Mouse (Mus musculus): ENCODE results near the gene Rnf150.
A peak's percentile ranks its signal among the peaks of the same experiment; 100 is the strongest.

The Rnf150 gene

DNA sequence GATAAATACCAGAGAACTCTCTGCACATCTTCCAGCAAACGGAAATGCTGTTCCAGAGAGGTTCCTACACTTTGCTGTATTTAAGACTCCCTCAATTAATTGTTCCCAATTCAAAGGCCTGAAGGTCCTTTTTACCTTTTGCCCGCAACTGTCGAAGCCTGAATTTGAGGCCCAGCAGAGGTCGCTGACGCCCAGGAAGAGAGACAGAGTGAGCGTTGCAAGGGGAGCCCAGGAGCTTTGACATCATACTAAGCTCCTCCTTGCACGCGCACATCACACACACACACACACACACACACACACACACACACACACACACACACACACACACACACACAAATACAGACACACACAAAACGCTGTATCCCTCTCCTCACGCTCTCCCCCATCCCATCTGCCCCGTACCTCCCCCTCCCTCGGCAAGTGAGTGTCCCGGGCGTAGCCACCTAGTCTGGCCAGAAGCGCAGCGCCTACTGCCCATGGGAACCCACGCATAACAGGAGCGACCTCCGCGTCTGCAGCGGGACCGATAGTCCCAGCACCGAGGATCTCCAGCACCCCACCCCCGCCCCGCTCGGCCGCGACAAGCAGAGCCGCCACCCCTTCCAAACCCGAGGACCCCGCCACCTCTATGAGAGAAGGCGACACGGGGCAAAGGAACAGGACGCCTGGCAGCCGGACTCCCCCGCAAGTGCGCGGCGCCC is at the start of gene Rnf150:
Gene Rnf150, plus strand, starts transcription at position 316 of the 704 bp plus-strand sequence.
- no peak for DNase-seq (ENCODE audit: extremely low read depth, low read depth)

DNA sequence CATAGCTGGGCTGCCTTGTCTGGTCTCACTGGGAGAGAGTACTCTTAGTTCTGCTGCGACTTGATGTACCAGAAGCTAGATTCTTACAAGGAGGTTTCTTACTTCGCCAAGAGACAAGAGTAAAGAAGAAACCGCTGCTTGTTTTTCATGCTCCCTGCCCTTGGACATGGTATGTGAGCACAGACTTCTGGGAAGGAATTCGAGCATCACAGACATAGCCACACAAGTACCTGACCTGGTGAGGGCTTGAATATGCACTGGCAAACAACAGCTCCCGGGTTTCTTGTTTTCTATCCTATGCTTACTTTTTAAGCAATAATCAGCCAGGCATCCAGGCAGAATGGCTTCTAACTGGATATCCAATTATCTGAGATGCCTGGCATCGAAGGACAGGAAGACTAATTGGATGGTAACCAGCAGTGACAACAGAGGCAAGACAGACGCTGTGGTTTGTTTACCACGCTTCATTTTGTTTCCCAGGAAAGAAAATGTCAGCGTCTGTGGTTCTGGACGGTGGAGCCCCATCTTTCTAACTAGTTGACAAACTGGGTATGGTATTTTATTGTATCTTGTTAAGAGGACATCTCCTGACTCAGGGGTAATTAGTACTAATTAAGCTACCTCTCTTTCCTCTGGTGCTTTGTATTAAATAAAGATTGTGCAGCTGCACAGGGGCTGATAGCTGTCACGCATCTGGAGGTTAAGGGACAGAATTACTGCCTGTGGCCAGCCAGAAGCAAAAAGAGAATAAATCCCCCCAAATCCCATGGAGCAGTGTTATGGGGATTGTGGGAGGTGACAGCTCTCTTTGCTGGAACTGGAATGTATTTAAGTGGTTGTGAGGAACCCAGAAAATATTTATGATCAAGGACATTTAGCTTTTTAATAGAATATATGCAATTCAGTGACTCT is 36.8 kb upstream of the Rnf150 start:
- DNase-seq (ENCODE audit: extremely low read depth, low read depth): no peak

DNA sequence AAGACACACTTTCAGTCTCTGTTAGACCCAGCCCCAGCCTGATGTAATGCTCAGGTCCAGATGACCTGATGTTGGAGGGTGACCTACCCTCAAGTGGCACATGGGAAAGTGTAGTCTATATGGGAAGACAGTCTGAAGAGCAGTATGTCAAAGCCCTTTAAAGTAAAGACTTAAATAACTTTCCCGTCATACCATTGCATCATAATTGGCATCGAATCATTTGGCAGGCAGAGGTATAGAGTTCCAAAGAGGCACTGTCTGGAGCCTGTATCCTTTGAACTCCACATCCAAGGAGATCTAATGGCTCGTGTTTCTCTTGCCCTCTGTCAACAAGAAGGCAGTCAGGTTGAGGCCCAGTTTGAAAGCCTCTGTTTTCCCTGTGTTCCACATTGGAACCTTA is 22.7 kb upstream of the Rnf150 start:
- DNase-seq (ENCODE audit: extremely low read depth, low read depth): no peak

DNA sequence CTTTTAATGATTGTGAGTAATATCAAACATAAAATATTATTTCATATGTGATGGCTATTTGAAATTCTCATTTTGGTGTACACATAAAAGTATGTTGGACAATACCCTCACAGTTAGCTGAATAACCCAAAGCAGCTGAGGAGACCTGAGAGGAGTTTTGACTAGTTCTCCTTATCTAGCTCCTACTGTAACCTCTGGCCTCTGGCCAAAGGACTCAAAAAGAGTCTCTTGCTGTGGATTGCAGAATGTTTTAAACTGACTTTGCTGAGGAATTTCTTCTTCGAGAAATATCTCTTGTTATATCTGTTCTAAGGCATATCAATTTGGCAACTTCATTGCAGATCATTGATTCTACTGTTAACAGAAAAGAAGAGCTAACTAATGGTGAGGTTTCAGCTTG is 22.2 kb upstream of the Rnf150 start:
- no peak for DNase-seq (ENCODE audit: extremely low read depth, low read depth)

DNA sequence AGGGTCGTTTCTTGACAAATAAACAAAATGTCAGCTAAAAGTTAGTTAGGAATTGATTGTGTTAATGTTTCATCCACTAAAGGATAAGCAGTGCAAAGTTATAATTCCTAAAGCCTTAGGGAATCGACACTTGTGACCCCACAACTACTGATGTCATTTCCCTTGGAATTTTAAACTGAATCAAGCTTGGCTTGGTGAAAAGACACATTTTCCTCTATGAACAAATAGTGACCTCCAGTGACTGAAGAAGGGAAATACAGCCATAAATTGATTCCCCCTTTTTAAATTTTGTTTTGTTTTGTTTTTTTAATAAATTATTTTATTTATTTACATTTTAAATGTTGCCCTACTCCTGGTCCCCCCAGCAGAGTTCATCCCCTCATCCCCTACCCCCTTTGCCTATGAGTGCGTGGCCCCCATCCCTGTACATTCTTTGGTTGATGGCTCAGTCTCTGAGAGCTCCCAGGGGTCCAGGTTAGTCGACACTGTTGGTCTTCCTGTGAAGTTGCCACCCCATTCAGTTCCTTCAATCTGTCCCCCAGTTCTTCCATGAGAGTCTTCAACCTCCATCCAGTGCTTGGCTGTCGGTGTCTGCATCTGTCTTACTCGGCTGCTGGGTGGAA is 21.5 kb upstream of the Rnf150 start:
- no peak for DNase-seq (ENCODE audit: extremely low read depth, low read depth)

DNA sequence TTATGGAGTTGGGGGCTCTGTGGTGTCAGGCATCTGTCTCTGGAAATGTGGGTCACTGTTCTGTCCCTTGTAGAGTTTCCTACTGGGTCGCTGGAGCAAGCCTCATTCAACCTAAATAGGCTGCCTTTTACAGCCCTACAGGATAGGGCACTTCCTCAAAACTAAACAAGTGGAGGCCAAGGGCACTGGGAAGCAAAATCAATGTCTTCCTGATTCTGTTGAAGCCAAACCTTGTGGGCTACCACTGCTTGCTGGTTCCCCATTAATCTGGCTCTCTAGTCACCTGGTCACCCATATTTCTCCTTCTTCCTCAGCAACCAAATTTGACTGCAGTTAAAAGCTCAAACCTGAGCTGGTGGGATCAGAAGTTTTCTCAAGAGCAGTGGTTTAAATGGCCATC is 19.5 kb upstream of the Rnf150 start:
- peak; percentile 70 for DNase-seq (ENCODE audit: extremely low read depth, low read depth)

DNA sequence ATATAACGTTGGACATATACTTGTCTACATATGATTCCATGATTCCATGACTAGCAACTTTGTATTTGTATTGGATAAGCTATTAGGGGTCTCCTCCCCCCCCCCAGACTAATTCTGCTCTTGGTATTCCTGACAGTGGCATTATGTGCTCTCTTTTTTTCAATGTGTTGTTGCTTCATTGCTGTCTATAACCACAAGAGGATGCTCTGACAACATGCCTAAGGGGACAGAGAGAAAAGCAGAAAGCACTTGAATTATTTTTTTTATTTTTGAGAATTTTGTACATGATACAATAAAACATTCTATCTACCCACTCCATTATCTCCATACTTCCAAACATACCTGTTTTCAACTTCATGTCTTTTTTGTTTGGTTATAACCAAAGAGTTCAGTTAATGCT is 18.7 kb upstream of the Rnf150 start:
- no peak for DNase-seq (ENCODE audit: extremely low read depth, low read depth)

DNA sequence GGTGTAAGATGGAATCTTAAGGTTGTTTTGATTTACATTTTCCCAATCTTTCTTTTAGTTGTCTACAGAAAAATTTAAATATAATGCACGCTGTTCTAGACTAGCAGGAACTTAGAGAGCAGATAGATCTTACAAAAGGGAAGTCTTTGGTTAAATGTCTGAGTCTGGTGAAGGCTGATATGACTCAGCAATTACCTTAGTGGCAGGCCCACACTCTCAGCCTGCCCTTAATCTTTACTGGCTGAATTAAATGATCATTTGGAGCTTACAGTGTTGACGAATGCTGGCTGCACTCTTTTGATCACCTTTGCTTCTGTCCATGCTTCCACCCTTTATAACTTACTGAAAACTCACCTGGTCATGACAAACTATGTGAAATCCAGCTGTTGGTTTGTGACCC is 17.1 kb upstream of the Rnf150 start:
- peak; percentile 82 for DNase-seq (ENCODE audit: extremely low read depth, low read depth)

DNA sequence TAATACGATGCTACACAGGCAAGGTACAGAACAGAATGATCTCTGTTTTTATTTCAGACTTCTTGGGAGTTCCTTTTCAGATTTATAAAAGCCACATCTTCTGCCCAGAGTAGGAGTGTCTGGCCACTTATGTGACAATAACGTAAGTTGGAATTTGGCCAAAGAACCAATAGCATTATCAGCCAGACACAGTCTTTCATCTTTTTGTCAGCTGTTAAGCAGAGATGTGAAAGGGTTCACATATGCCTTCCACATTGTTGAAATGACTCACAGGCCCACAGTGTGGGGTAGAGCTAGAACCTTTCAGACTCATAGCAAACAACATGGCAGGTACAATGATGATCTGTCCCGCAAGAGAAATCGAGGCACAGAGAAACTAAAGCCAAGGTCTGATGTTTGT is 16.4 kb upstream of the Rnf150 start:
- peak; percentile 92 for DNase-seq (ENCODE audit: extremely low read depth, low read depth)

DNA sequence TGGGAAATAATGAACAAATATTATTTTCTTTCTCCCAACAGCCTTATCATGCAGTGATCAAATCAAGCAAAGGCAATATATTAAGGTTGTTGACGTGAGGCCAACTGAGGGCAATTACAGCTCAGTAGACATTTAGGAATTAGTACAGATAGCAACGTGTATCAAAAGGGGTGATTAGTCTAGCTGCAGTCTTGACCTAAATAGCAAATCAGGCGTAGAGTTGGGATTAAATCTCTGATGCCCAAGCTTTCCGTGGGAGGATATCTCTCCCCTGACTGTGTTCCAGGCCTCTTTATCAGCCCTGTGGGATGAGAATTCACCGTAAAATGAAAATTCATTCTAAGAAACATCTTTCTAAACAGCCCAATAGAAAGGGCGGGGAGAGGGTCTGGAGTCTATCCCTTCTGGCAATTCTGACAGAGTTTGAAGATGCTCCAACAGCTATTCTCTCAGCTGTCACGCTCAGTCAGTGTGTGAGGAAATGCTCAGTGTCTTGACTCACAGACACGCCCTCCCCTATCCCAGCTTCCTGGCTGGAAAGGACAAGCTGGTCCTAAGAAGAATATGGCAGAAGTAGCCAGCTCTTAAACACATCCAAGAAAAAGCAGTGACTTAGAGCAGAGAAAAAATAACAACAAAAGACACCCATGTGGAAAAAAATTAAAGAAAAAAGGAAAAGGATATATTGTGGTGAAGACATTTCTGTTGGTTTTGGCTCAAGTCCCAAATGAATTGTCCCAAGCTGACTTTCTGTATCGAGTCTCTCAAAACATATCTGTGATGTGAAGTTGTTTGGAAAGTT is 4.4 kb upstream of the Rnf150 start:
- DNase-seq (ENCODE audit: extremely low read depth, low read depth): no peak

DNA sequence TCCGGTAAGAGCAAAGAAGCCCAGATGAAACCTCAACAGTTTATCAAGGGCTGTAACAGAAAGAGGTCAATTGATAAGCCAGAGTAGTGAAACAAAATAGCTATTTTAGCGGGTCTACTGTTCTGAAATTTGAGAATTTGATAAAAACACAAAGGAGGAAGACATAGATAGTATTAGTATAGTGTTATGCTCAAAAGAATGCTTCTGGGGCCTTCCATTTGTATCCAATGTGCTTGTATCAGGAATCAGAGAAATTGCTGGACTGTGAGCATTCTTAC is 3.9 kb upstream of the Rnf150 start:
- no peak for DNase-seq (ENCODE audit: extremely low read depth, low read depth)

DNA sequence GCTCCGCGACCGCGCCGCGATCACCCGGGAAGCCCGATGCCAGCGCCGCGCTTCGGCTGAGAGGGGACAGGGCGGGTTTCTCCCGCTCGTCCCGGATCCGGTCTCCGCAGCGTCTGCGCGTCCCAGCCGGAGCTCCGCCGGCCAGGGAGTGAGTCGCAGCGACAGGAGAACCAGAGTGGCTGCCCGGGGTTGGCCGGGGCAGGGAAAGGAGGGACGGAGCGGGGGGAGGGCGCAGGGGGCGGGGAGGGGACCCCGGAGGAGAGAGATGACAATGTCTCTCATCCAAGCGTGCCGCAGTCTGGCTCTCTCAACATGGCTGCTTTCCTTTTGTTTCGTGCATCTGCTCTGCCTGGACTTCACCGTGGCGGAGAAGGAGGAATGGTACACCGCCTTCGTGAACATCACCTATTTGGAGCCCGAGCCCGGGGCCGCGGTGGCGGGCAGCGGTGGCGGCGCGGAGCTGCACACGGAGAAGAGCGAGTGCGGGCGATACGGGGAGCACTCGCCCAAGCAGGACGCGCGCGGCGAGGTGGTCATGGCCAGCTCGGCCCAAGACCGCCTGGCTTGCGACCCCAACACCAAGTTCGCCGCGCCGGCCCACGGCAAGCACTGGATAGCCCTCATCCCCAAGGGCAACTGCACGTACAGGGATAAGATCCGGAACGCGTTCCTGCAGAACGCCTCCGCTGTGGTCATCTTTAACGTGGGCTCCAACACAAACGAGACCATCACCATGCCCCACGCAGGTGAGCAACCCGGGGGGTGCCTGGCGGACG is 777 bp downstream of the Rnf150 start:
- DNase-seq (ENCODE audit: extremely low read depth, low read depth): no peak

DNA sequence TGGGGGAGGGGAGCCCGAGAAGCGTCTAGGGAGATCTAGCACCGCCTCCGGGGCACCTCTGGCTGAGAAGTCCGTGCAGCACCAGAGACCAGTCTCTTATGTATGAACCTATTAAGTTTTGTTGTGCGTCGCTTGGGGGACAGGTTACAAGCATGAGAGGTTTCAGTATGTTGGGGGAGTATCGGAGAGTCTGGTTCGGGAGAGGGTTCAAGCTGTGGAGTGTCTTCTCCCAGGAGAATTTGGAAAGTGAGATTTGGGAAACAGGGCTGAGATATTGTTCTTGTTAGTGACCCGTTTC is 1.3 kb downstream of the Rnf150 start:
- no peak for DNase-seq (ENCODE audit: extremely low read depth, low read depth)

DNA sequence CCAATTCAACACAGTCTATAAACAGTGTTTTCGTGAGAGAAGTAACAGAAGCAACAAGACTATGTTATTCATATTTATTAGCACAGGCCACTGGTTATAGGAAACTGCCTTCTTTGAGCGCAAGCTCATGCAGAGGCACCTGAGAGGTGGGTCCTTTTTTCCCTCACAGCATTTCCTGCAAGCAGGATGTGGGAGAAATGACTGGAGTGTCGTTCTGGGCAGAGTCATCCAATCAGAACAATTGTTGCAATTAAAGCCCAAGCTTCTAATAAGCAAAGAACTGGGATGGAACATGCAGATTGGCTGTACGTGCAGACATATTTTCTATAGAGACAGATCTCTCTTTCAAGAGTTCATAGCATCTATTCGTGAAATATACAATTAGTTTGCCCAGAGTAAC is 2.1 kb downstream of the Rnf150 start:
- DNase-seq (ENCODE audit: extremely low read depth, low read depth): no peak

DNA sequence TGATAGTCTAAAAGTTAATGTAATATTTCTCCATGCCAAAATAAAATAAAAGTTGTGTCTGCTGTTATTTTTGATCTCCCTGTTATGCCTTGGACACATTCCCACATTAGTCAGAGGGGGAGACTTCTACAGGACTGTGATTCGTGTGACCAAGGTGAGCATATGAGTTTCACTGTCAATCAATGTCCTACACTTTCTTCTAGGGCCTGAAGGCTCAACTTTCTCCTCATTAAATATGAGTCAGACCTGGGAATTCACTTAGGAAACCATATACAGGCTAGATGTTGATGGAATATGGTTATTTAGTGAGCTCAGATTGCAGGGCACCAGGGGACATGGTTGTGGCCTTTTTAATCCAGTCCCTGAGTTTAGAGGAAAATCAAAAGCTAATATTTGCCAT is 3.1 kb downstream of the Rnf150 start:
- no peak for DNase-seq (ENCODE audit: extremely low read depth, low read depth)

DNA sequence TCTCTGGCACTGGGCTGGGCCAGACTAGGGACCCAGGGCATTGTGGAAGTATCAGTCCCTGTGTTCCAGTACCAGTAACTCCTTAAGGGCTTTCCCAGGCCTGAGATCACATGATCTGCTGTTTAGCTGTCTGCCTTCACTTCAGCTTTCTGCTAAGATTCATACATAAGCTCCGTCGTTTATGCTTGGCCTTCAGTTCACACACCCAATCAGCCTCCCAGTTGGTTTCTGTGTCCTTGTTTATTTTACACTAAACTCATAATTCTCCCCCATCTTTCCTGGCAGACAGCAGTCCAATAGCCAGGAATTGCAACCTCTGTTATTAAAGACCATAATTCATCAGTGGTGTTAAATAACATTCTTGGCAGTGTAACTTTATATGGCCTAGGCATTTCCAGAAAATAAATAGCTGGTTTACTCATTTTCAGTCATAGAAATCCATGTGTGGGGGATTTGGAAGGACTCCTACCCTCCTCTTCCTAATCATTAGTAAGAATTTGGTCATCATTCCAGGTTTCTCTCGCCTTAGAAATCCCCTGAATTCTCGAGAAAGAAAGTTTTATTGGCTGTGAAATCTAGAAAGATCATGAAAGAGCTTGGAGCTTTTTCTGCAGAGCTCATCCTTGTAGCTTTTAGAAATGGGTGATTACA is 7.8 kb downstream of the Rnf150 start:
- DNase-seq (ENCODE audit: extremely low read depth, low read depth): no peak

DNA sequence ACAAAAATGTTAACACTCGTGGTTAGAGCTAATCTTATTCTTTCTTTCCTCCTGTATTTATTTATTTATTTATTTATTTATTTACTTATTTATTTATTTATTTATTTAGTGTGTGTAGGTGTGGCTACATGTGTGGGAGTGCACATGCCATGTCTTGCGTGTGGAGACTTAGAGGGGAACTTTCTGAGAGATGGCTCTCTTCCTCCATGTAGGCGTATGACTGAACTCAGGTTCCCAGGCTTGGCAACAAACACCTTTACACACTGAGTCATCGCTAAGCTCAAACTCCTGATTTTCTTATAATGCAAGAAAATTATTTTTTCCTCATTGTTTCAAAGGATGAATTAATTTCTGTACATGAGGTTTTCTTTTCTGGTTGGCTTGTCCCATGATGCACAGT is 8.8 kb downstream of the Rnf150 start:
- no peak for DNase-seq (ENCODE audit: extremely low read depth, low read depth)

DNA sequence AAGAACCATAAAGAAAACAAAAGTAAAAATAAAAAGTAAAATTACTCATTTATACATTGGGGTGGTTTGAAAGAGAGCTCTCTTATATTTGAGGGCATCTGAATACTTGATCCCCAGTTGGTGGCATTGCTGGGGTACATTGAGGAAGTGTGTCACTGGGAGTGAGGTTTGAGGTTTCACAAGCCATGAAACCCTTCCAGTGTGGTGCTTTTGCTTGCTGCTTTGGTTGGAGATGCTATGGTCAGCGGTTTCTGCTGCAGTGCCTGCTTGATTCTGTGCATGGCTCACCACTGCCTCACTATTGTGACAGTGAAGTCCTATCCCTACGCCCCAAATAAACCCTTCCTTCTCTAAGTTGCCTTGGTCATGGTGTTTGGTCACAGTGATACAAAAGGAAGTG is 10.9 kb downstream of the Rnf150 start:
- DNase-seq (ENCODE audit: extremely low read depth, low read depth): no peak

DNA sequence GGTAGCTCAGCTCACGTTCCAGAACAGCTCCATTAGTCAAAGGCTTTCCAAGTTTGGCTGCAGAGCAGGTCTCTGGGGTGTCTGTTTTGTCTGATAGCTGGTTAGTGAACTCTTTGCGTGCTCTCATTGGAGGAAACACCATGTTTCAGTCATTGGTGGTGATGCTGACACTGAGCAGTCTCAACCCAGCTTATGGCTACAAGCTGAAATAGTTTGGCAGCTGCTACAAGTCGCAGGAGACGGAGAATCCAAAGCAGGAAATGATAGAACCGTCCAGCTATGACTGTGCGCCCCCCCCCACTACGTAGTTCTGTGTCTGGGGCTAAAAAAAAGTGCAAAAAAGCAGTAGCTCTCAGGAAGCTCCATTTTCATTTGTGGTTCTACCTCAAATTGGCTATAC is 12.0 kb downstream of the Rnf150 start:
- no peak for DNase-seq (ENCODE audit: extremely low read depth, low read depth)

DNA sequence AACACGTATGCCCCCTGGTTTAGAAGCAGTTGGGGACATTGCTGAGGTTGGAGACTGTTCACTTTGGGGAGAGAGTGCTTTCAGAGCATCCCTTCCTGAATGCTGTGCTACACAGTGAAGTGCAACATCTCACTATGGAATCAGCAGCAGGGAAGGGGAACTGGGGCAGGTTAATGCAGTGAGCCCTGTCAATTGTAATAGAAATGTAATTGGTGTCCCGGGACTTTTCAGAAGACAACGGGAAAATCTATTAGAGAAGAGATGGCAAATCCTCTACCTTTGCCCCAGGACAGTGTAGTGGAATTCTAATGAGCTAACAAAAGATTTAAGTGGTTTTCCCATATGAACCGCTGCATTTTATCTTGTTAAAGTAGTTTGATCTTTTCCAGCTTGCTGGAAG is 21.3 kb downstream of the Rnf150 start:
- DNase-seq (ENCODE audit: extremely low read depth, low read depth): no peak

DNA sequence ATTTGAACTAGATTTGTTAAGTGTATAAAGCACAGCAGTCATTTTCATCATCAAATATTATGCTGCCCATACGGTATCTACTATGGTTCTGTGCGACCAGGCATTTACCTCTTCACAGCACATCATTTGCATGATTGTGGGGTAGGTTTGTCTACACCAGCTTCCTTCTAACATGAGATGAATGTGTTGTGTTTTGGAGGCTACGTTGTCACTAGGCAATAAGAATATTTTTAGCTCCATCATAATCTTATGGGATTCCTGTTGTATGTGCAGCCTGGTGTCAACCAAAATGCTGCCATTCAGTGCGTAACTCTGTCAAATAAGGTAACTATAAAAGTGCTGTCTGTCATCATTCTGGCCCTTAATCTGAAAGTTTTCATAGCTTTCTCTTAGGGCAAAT is 24.1 kb downstream of the Rnf150 start:
- DNase-seq (ENCODE audit: extremely low read depth, low read depth): no peak

All from MEL-GATA-1-ER (cell line).